Mouse (Mus musculus) embryonic fibroblast, embryonic 13.5 days (primary cell): ENCODE results near the gene Hps4. TPM values are rescaled to one million over a fixed set of nuclear protein-coding genes. Genes with fewer than 3 reads are reported as not detected.
A peak's percentile ranks its signal among the peaks of the same experiment; 100 is the strongest.

ENCODE experiments used
- H3K27ac ChIP-seq: 2 replicates; pipeline ENCODE4 v1.5.1; 2012; ENCODE audit warnings: low read length, control low read depth, inconsistent platforms; ENCODE audit not compliant: insufficient read depth
- H3K4me1 ChIP-seq: 2 replicates; pipeline ENCODE4 v1.6.1; 2011; ENCODE audit warnings: low read length; ENCODE audit not compliant: control insufficient read depth, insufficient read depth
- H3K4me3 ChIP-seq: 2 replicates; pipeline ENCODE4 v1.5.1; 2011; ENCODE audit warnings: mild to moderate bottlenecking, control low read depth, low read length; ENCODE audit not compliant: insufficient read depth
- CTCF ChIP-seq: IDR thresholded peaks from 2 replicates; pipeline ENCODE4 v1.5.1; 2011; ENCODE audit warnings: mild to moderate bottlenecking, control low read depth, low read length, moderate library complexity, borderline replicate concordance; ENCODE audit not compliant: insufficient read depth
- POLR2A ChIP-seq: IDR thresholded peaks from 2 replicates; pipeline ENCODE4 v1.6.1; 2011; ENCODE audit warnings: low read depth, mild to moderate bottlenecking, control low read depth, low read length, moderate library complexity
- polyA plus RNA-seq: library from polyadenylated mRNA; stranded (reverse); fragments of >200 nt; gene quantifications from 2 replicates; pipeline ENCODE4 v1.2.4, GENCODE M21; 2011; ENCODE audit warnings: low read depth; ENCODE audit not compliant: missing spikeins, insufficient read length

Hps4 gene
- polyA plus RNA-seq, 1 experiment = 24.3 TPM

DNA sequence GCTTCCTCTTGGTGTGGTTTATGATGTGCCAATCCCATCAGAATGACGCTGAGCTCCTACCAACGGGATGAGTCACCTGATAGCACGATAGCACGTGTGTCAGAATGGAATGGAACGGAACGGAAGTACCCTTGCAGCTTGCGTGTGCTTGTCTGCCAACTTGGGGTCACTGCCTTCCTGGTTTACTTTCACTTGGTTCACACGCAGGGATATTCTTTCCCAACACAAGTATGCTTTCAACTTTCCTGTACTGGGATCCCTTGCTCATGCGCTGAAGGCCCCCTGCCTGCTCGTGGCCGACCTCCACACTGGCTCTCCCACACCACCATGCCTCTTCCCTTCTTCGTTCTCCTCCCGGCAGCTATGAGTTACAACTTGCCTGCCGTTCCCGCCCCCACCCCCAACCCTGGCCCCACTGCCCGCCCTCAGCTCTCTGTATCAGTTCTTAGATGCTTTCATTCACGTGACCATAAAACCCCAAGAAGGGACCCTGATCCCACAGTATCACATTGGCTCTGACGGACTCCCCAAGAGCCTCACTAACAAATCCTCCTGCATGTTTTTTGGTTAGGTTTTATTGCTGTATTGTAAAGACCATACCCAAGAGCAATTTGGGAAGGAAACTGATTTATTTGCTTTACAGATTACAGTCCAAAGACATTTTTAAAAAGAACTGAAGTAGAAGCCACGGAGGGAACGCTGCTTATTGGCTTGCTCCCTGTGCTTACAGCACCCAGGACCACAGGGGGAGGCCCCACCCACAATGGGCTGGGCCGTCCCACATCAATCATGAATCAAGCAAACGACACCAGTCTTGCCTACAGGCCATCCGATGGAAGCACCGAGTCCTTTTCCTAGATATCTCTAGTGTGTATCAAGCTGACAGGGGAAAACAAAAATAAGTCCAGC lies 18.0 kb upstream of the Hps4 start:
- no peak for TF ChIP-seq CTCF
- peak; percentile 59 for TF ChIP-seq POLR2A
- Histone ChIP-seq H3K27ac (peak overlapping the region; percentile 57), H3K4me3 (no peak overlapping the region), H3K4me1 (peaks cover 2% of the 10 kb centered on the region)

GRCm38 (mm10) chr5:112325546-112326445 lies 17.1 kb upstream of the Hps4 start, which contains the start of gene Tfip11:
Gene Tfip11, plus strand, starts transcription at chr5:112326358.
- Histone ChIP-seq H3K4me1 (peaks cover 2% of the 10 kb centered on the region), H3K27ac (peak within 1 kb of the TSS; percentile 59), H3K4me3 (peak within 1 kb of the TSS; percentile 77)
- TF ChIP-seq CTCF (no peak), POLR2A (peak; percentile 91)

GRCm38 (mm10) chr5:112326446-112327009 lies 16.4 kb upstream of the Hps4 start:
- Histone ChIP-seq H3K4me1 (peaks cover 2% of the 10 kb centered on the region), H3K27ac (no peak overlapping the region), H3K4me3 (peak overlapping the region; percentile 77)
- no peak for TF ChIP-seq POLR2A
- no peak for TF ChIP-seq CTCF

DNA sequence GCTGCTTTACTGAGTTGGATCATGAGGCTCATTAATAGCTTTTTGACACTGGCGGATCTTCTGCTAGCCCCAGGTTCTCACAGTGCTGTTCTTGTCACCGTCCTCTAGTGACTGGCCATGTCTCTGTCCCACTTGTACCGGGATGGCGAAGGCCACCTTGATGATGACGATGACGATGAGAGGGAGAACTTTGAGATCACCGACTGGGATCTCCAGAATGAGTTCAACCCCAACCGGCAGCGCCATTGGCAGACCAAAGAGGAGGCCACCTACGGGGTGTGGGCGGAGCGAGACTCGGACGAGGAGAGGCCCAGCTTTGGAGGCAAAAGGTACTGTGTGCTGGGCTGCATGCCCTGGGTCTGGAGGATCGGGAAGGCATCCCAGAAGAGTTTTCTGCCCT lies 15.0 kb upstream of the Hps4 start:
- H3K4me3 ChIP-seq = no peak overlapping the region
- no peak overlapping the region for H3K27ac ChIP-seq
- H3K4me1 ChIP-seq = peaks cover 2% of the 10 kb centered on the region
- TF ChIP-seq POLR2A (no peak), CTCF (no peak)

DNA sequence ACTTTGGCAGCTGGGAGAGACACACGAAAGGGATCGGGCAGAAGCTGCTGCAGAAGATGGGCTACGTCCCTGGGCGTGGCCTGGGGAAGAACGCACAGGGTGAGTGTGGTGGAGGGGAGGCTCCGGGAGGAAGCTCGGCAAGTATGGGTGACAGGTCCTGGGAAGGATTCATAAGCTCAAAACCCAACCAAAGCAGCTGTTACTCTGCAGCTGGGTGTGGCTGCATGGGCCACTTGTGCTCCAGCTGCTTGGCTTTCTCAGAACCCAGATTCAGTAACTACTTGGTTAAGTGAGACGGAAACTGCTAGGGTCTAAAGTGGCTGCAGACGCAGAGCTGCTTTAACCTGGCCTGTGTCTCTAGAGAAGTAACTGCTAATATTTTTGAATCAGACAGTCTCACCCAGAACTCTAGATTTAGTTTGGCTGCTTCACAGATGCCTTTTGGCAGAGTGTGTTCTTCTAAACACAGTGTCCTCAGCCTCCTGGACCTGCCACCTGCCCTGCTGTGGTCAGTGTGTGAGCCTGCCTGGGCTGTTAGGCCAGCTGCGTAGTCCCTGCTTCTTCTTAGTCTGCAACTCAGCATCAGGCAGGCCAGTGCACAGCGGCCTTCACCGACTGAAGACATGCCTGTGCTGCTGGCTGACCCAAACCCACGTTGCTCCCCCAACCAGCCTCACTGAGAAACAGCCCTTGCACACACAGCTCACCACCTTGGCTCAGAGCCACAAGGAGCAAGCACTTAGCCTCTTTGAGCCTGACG lies 12.9 kb upstream of the Hps4 start:
- Histone ChIP-seq H3K27ac (no peak overlapping the region), H3K4me3 (no peak overlapping the region), H3K4me1 (0 out of 2 replicates have a peak, but pooled peaks cover 2% of the 10 kb centered on the region)
- TF ChIP-seq POLR2A = no peak

GRCm38 (mm10) chr5:112335473-112335872 lies 7.4 kb upstream of the Hps4 start:
- no peak overlapping the region for H3K4me3 ChIP-seq
- no peak overlapping the region for H3K27ac ChIP-seq
- TF ChIP-seq POLR2A (no peak), CTCF (peak; percentile 60; the same call in 1 of the 2 replicates)
- H3K4me1 ChIP-seq = no peaks in the 10 kb centered on the region

DNA sequence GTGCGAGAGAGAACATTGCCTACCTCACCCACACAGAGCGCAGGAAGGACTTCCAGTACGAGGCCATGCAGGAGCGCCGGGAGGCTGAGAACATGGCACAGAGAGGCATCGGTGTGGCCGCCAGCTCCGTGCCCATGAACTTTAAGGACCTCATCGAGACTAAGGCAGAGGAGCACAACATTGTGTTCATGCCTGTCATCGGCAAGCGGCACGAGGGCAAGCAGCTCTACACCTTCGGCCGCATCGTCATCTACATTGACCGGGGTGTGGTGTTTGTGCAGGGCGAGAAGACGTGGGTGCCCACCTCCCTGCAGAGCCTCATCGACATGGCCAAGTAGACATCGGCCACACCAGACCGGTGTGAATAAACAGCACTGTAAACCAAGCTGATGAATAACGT lies 5.9 kb upstream of the Hps4 start:
- no peak overlapping the region for H3K4me3 ChIP-seq
- H3K4me1 ChIP-seq = no peaks in the 10 kb centered on the region
- TF ChIP-seq POLR2A (no peak), CTCF (no peak)
- H3K27ac ChIP-seq = no peak overlapping the region

DNA sequence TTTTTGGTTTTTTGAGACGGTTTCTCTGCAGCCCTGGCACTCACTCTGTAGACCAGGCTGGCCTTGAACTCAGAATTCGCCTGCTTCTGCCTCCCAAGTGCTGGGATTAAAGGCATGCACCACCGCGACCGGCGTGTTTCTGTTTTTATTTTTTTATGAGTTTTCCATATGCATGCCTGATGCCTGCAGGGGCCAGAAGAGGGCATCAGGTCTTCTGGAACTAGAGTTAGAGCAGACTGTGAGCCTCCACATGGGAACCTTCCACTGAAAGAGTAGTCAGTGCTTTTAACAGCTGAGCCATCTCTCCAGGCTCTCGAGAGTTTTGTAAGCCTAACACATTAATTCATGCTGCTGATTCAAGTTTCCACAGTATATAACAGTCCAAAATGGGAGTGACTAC lies 3.7 kb upstream of the Hps4 start:
- Histone ChIP-seq H3K4me3 (no peak overlapping the region), H3K4me1 (no peaks in the 10 kb centered on the region), H3K27ac (no peak overlapping the region)
- TF ChIP-seq POLR2A (no peak), CTCF (no peak)

- Histone ChIP-seq H3K27ac (no peak overlapping the region), H3K4me1 (no peaks in the 10 kb centered on the region), H3K4me3 (peak overlapping the region; percentile 98)
- TF ChIP-seq POLR2A (no peak; the same call in 1 of the 2 replicates), CTCF (no peak)
Measured at GRCm38 (mm10) chr5:112343205-112343595, 317 bp downstream of the Hps4 start.
